Mouse (Mus musculus): ENCODE data around the gene Hcn2.

The Hcn2 gene

DNA sequence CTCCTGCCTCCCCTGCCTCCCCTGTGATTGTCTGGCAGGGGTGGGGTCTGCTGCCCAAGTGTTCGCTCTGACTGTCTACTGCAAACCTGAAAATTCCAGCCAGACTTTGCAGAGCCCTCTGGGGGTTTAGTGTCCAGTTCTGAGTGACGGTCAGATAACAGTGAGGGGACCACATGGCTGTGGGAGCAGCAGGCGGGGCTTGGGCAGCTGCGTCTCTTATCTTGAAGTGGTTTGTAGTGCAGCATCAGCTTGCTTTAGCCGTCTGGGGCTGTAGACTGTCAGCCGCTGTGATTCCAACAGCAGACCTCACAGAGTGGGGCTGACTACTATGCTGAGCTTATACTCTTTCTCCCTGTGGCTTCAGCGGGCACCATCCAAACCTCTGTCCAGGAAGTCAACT is 7.1 kb upstream of the Hcn2 start:
- DNase-seq = no peak

- DNase-seq = no peak
These were observed 4.4 kb upstream of the Hcn2 start for GRCm38 (mm10) chr10:79712029-79712428.

- peak; percentile 80 for DNase-seq
These were observed 3.8 kb upstream of the Hcn2 start for GRCm38 (mm10) chr10:79712499-79713126.

- DNase-seq = no peak
These were observed 3.3 kb upstream of the Hcn2 start for GRCm38 (mm10) chr10:79713163-79713562.

DNA sequence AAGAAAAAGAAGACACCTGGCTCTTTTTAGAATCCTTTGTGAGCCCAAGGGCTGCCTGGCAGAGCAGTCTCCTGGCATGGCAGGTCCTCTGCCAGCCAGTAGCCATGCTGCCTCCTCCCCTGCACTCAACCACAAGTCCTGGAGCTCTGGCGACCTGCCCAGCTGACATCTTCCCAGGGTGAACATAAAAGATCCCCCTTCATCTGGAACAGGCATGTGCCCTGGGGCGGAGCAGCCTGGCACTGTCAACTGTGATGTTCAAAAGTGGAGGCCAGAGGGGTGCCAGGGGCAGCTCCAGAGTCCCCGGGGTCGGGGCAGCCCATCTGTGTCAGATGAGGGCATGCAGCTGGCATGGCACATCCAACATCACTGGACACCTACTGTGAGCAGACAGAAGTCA is 1.4 kb upstream of the Hcn2 start:
- peak; percentile 76 for DNase-seq

DNA sequence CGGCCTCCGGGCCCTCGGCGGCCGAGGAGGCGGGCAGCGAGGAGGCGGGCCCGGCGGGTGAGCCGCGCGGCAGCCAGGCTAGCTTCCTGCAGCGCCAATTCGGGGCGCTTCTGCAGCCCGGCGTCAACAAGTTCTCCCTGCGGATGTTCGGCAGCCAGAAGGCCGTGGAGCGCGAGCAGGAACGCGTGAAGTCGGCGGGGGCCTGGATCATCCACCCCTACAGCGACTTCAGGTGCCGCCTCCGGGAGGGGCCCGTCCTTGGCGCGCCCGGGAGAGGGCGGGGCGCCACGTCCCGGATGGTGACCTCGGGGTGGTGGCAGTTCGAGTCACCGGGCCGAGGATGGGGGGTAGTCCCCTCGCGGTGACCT is 538 bp downstream of the Hcn2 start:
- DNase-seq = peak; percentile 82

DNA sequence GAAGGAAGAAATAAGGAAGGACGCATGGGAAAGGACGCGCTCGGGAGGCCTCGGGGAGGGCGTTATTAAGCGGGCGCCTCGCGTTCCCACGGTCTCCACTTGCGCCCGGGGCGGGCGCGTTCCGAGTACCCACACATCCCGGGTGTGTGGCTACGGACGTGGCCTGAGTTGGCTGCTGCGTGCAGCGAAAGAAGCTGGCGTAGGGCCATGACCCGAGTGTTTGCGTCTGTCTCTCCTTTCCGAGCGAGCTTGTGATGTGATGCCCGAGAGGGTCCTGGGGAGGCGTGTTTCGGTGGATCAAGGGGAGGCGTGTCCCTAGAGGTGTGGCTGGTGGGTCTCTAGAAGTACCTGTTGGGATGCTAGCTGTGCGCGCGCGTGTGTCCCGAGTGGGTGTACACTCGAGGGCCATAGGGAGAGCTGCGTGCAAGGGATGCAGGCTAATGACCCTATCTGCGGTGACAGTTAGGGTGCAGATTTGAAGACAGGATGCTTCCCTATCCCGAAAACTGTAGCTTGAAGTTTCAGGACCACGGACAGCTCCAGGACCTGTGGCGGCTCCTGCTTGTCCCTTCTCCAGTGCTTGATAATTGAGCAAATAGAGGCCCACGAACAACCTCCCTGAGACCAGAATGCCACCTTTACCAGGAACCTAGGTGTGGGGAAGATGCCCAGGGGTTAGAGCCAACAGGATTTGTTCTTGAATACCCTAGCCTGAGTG is 1.4 kb downstream of the Hcn2 start:
- peak; percentile 77 for DNase-seq

DNA sequence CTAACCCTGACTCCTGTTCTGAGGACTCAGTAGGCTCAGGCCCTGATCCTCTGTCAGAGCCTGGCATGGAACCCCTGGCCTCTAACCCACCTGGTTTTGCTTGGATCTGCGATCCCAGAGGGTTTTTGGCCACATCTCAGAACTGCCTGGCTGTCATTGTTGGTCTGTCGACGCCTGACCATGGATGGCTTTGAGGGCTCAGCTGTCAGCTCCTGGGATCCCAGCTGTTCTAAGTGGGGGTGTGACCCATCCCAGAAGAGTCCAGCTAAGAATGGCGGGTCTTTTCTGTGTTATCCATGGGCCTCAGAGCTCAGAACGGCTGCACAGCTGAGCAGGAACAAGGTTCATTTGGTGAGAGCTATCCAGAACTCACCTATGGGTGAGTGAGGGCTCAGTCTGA is 4.7 kb downstream of the Hcn2 start:
- no peak for DNase-seq

DNA sequence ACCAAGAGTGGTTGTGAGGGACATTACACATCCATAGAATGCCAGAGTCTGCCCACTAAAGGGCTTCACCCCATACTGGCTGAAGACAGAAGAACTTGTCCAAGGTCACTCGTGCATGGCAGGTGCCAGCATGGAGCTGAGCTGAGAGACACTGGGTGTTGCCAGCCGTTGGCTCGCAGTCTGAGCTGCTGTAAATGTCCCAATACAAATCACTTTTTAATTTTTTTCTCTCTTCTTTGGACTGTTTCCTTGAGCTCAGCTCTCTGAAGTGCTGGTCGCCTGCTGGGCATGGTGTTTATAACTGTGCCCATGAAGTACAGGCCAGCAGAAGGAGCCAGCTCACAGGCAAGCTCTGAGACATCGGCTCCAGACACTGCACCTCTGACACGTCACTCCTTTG is 6.6 kb downstream of the Hcn2 start:
- no peak for DNase-seq

GRCm38 (mm10) chr10:79723692-79724091 is 7.3 kb downstream of the Hcn2 start:
- DNase-seq = no peak

- DNase-seq = no peak
These were observed 9.7 kb downstream of the Hcn2 start for GRCm38 (mm10) chr10:79726090-79726489.

- DNase-seq = no peak
These were observed 12.2 kb downstream of the Hcn2 start for GRCm38 (mm10) chr10:79728323-79729249.

DNA sequence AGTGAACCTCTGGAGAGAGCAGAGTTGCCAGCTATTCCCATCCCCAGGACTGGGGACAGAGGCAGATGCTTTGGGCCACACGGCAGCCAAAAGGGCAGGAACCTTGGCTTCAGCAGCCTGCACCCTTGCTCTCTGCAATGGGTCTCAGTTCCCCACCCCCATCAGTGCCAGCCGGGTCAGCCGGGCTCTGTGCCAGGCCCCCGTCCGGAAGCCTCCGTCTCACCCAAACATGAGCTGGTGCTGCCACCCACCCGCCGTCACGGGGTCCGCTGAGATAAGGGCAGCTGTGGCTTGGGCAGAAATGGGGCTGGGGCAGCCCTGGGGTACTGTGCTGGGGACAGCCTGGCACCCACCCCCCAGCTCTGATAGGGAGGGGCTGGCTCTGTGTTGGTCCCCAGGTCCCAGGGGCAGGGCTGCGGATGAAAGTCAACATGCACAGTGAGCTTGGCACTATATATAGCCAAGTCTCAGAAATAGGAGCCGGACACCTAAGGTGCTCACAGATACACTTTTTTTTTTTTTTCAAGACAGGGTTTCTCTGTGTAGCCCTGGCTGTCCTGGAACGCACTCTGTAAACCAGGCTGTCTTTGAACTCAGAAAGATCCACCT is 13.0 kb downstream of the Hcn2 start:
- DNase-seq = no peak

GRCm38 (mm10) chr10:79732500-79732899 is 16.1 kb downstream of the Hcn2 start:
- no peak for DNase-seq

DNA sequence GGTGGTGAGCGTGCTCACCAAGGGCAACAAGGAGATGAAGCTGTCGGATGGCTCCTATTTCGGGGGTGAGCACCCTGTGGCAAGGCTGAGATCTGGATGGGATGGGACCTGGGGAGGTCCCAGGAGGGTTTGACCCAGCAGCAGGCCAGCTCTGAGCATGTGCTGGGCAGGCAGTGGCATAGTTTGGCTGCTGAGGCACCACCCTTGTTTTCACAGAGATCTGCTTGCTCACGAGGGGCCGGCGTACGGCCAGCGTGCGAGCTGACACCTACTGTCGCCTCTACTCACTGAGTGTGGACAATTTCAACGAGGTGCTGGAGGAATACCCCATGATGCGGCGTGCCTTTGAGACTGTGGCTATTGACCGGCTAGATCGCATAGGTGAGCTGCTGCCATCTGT is 17.4 kb downstream of the Hcn2 start:
- DNase-seq = no peak

- DNase-seq = no peak
These were observed 18.9 kb downstream of the Hcn2 start for GRCm38 (mm10) chr10:79735361-79735760.

- no peak for DNase-seq
These were observed 20.3 kb downstream of the Hcn2 start for GRCm38 (mm10) chr10:79736706-79737105.

- DNase-seq = no peak
These were observed 21.8 kb downstream of the Hcn2 start for GRCm38 (mm10) chr10:79738259-79738658.

- no peak for DNase-seq
These were observed 22.8 kb downstream of the Hcn2 start for GRCm38 (mm10) chr10:79739234-79739633.

DNA sequence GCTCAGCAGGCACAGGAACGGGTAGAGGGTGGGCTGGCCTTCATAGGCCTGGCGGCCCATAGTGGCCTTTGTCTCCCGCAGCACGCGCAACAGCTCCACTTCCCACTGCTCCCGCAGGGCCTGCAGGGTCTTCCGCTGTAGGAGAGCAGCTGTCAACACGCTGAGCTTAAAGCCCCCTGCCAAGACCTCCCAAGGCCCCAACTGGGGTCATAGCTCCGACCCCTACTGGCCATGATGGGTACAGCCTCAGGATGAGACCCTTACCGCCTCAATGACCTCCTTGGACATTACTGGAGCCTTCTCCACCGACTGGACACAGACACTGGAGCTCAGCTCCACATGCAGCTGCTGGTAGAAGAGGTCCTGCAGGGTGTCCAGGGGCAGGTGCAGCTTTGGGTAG is 24.4 kb downstream of the Hcn2 start:
- DNase-seq = no peak

DNA sequence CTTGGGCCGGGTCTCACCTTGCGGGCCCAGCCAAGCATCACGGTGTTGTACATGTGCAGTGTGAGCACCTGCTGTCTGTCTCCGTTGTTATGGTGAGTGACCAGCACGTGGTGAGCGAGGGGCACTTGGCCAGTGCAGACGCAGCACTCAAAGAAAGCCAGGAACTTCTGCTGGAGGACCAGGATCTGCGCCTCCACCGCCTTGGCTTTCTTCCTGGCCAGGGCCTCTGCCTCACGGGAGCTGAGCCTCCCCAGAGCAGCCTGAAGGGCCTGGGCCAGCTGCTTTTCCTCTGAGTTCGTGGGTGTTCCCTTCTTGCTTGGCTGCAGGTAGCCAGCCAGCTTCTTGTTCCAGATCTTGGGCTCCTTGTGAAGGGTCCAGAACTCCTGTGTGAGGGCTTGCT is 26.7 kb downstream of the Hcn2 start:
- DNase-seq = peak; percentile 67

GRCm38 (mm10) chr10:79743650-79744365 is 27.4 kb downstream of the Hcn2 start:
- DNase-seq = peak; percentile 78

GRCm38 (mm10) chr10:79745411-79745810 is 29.0 kb downstream of the Hcn2 start:
- no peak for DNase-seq
